Mouse (Mus musculus) forebrain, embryonic 15.5 days (tissue): ENCODE results near the gene Qk. TPM values are rescaled to one million over a fixed set of nuclear protein-coding genes. Genes with fewer than 3 reads are reported as not detected.

Experiments used
- ATAC-seq: fragments of 200-750 bp; cut with Nextera tagmentation; replicated peaks from 2 replicates; pipeline ENCODE4 v1.8.0; 2017; ENCODE audit warnings: mild to moderate bottlenecking, moderate TSS enrichment, moderate library complexity
- H3K27ac ChIP-seq: fragments of 300-500 bp; sonication (generic); replicated peaks from 2 replicates; pipeline ENCODE4 v1.5.1; 2015; ENCODE audit warnings: mild to moderate bottlenecking, inconsistent platforms
- H3K27me3 ChIP-seq: fragments of 300-500 bp; sonication (generic); 2 replicates; pipeline ENCODE4 v1.6.1; 2015; ENCODE audit warnings: inconsistent platforms
- H3K36me3 ChIP-seq: fragments of 300-500 bp; sonication (generic); 2 replicates; pipeline ENCODE4 v1.6.1; 2015; ENCODE audit warnings: mild to moderate bottlenecking, inconsistent platforms
- H3K4me1 ChIP-seq: fragments of 300-500 bp; sonication (generic); 2 replicates; pipeline ENCODE4 v1.6.1; 2015; ENCODE audit warnings: inconsistent platforms
- H3K4me2 ChIP-seq: fragments of 300-500 bp; sonication (generic); replicated peaks from 2 replicates; pipeline ENCODE4 v1.6.1; 2015; ENCODE audit warnings: mild to moderate bottlenecking, inconsistent platforms
- H3K4me3 ChIP-seq: fragments of 300-500 bp; sonication (generic); 2 replicates; pipeline ENCODE4 v1.5.1; 2015; ENCODE audit warnings: mild to moderate bottlenecking, inconsistent platforms
- H3K9ac ChIP-seq: fragments of 300-500 bp; sonication (generic); replicated peaks from 2 replicates; pipeline ENCODE4 v1.6.1; 2015; ENCODE audit warnings: mild to moderate bottlenecking, inconsistent platforms
- H3K9me3 ChIP-seq: fragments of 300-500 bp; sonication (generic); 2 replicates; pipeline ENCODE4 v1.6.1; 2016; ENCODE audit warnings: inconsistent platforms
- WGBS: fragments of 180-500 bp; shearing (Covaris S2); methylation state at CpG from one replicate; pipeline ENCODE4 v1.1.7; 2015; ENCODE audit warnings: mixed read lengths; 5-methylcytosine and 5-hydroxymethylcytosine counted together
- polyA plus RNA-seq: library from polyadenylated mRNA; unstranded; fragments of >200 nt; fragmentation: Nextera tagmentation; extraction: Ambion mirVana; gene quantifications from 2 replicates; pipeline ENCODE4 v1.2.1, GENCODE M21; 2015

The Qk gene
- polyA plus RNA-seq, 1 experiment from 2014 or later = 45.4 TPM

DNA sequence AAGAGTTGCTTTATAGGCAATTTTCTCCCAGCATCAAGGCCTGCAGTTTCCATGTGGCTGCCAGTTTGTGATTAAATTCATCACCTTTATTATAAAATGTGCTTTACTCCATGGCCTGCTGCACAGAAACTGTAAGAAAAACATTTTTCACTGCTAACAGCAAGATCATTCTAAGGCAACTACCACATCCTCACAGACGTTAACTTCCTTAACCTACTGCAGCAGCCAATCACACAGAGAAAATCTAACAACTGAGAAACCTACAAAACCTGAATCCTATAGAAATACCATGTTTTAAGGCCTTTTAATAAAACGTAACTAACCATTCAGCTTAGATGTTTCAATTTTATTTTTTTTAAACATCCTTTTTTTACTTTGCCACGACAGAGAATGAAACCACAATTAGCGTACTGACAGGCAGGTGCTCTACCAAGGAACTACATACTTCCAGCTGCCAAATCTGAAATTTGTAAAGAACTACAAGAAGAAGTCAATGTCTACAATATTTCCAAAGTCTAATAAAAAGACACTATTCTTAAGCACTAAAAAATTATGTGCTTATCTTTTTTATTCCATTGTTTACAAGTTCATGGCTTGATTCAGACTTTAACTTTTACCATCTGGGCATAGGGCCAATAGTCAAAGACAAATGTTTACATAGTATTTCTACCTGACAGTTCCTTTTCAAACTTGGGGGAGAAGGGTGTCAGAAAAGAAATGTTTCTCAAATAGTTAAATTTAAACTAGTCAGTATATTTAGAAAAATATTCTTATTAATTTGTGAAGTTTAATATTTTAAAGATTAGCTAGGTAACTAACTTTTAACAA, 18.5 kb downstream of the Qk start:
- no peaks in the 10 kb centered on the region for H3K36me3 ChIP-seq
- ATAC-seq = no peak
- H3K27me3 ChIP-seq = no peaks in the 10 kb centered on the region
- peaks cover 23% of the 10 kb centered on the region for H3K4me1 ChIP-seq
- H3K4me3 ChIP-seq = no peak overlapping the region
- H3K9ac ChIP-seq = no peak overlapping the region
- H3K9me3 ChIP-seq = no peaks in the 10 kb centered on the region
- 0 out of 2 replicates have a peak overlapping the region, but pooled peaks have one; percentile 17 for H3K27ac ChIP-seq
- 40% methylated on average over 4 of the region's 4 CpGs for WGBS
- no peak overlapping the region; the same call in 1 of the 2 replicates for H3K4me2 ChIP-seq

DNA sequence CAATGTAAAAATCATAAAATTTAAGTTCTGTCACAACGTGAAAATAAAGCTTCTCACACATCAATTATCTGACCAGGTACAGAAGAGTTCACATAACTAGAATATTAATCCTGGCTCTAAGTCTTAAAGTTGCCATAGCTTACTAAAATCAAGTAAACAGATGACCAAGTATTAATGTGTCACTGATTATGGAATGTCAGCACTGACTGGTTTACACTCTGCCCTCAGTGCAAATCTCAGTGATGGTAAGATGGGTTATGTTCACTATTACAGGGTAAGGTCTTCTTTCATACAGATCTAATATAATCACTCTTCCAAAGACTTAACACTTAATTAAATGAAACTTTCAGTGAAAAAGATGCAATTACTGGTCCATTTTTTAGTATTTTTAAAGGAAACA, 20.3 kb downstream of the Qk start:
- no peaks in the 10 kb centered on the region for H3K36me3 ChIP-seq
- peaks cover 27% of the 10 kb centered on the region for H3K4me1 ChIP-seq
- ATAC-seq = no peak
- no peak overlapping the region for H3K27ac ChIP-seq
- H3K4me3 ChIP-seq = no peak overlapping the region
- H3K9ac ChIP-seq = no peak overlapping the region
- no peaks in the 10 kb centered on the region for H3K27me3 ChIP-seq
- no peaks in the 10 kb centered on the region for H3K9me3 ChIP-seq
- no peak overlapping the region for H3K4me2 ChIP-seq
- 79% methylated on average over 1 of the region's 1 CpGs for WGBS

DNA sequence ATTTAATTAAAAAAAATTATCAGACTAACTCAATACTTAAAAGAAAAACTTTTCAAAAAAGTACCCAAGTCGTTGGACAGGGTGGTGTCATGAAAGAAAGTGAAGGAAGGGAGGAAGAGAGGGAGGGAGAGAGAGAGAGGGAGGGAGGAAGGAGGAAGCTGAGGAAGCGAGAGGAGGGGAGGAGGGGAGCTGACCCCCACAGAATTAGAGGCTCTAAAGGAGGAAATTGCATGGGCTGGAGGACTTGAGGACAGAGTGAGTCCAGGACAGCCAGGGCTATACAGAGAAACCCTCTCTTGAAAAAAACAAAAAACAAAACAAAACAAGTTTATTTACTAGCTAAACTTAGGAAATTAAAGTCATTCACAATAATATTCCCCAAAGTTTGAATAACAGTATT, 27.1 kb downstream of the Qk start:
- no peak for ATAC-seq
- Histone ChIP-seq H3K9ac (no peak overlapping the region), H3K4me2 (no peak overlapping the region), H3K27ac (no peak overlapping the region), H3K4me3 (no peak overlapping the region), H3K4me1 (peaks cover 28% of the 10 kb centered on the region), H3K27me3 (no peaks in the 10 kb centered on the region), H3K9me3 (no peaks in the 10 kb centered on the region), H3K36me3 (no peaks in the 10 kb centered on the region)
- 57% methylated on average over 2 of the region's 2 CpGs for WGBS

DNA sequence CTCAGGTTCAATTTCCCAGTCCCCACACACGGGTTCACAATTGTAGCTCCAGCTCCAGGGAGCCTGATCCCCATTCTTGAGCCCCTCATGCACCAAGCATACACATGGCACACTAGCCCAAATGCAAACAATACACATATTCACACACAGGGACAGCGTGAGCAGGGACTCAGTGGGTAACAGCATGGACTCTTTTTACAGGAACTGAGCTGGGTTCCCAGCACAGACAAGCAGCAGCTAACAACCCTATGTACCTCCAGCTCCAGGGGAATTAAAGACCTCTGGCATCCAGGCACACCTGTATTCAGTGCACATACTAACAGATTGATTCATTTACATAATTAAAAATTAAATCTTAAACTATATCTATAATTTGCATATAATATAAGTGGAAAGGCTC, 34.9 kb downstream of the Qk start:
- peaks cover 35% of the 10 kb centered on the region for H3K4me1 ChIP-seq
- H3K27ac ChIP-seq = no peak overlapping the region
- no peaks in the 10 kb centered on the region for H3K36me3 ChIP-seq
- ATAC-seq = no peak; the same call in 1 of the 2 replicates
- no peak overlapping the region for H3K9ac ChIP-seq
- 20% methylated on average over 2 of the region's 2 CpGs for WGBS
- no peak overlapping the region for H3K4me3 ChIP-seq
- no peaks in the 10 kb centered on the region for H3K27me3 ChIP-seq
- H3K4me2 ChIP-seq = no peak overlapping the region
- no peaks in the 10 kb centered on the region for H3K9me3 ChIP-seq

DNA sequence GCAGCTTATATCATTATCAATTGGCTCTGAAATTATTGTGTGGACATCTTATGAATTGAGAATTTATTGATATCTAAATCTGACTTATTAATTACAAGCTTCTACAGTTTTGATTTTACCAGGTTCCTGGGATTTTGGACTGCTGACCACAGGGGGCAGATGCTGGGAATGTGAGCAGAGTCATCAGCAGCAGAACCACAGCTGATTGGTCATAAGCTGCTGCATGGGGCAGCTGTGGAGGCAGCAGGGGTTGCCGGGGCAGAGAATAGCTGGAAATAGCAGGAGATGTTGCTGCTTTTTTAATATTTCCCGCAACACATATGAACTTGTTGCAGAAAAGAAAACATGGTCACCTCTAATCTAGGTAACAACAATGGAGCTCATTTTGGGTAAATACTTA, 40.1 kb downstream of the Qk start:
- Histone ChIP-seq H3K27ac (no peak overlapping the region), H3K4me1 (peaks cover 5% of the 10 kb centered on the region; the same call in 1 of the 2 replicates), H3K27me3 (no peaks in the 10 kb centered on the region), H3K36me3 (no peaks in the 10 kb centered on the region), H3K4me2 (no peak overlapping the region), H3K4me3 (no peak overlapping the region), H3K9me3 (no peaks in the 10 kb centered on the region), H3K9ac (no peak overlapping the region)
- ATAC-seq = no peak
- 78% methylated on average over 2 of the region's 2 CpGs for WGBS

DNA sequence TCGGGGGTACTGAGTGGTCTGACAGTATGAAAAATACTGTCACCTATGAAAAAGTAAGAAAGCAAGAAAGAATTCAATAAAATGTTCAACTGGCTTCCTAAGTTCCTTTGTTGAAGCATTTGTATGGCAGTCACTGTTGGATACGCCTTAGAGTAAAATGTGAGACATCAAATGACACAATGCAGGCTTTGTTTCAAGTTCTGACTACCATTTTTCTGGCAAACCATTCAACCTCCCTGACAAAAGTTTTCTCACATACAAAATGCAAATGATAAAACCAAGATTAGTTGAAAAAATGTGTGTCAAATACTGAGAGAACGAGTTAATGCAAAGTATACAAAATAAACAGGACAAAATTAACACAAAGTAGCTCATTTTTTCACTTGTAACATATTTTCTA, 50.1 kb downstream of the Qk start:
- H3K27ac ChIP-seq = peak overlapping the region; percentile 37; the same call in 1 of the 2 replicates
- no peaks in the 10 kb centered on the region for H3K36me3 ChIP-seq
- H3K9ac ChIP-seq = no peak overlapping the region
- H3K4me3 ChIP-seq = no peak overlapping the region
- no peaks in the 10 kb centered on the region for H3K27me3 ChIP-seq
- H3K4me2 ChIP-seq = no peak overlapping the region
- H3K9me3 ChIP-seq = no peaks in the 10 kb centered on the region
- H3K4me1 ChIP-seq = peaks cover 16% of the 10 kb centered on the region
- no peak for ATAC-seq
- WGBS = 22% methylated on average over 3 of the region's 3 CpGs

DNA sequence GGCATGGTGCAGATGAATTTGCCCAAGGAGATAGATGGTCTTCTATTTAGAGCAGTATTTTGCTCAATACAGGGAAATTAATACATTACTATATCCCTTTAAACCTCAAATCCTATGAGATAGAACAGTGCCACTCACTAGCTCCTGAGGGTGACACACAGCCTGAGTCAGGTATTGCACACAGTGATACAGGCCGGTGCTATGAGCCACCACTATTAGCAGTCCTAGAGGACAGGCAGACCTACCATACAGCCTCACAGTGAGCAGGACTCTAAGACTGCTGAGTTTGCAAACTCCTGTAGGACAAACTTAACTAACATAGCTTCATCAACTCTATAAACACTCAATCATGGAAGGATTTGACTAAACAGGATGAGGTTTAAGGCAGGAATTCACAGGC, 51.2 kb downstream of the Qk start:
- H3K4me1 ChIP-seq = peaks cover 16% of the 10 kb centered on the region
- H3K4me2 ChIP-seq = no peak overlapping the region
- no peak for ATAC-seq
- H3K4me3 ChIP-seq = no peak overlapping the region
- no peak overlapping the region for H3K9ac ChIP-seq
- H3K36me3 ChIP-seq = no peaks in the 10 kb centered on the region
- no peak overlapping the region for H3K27ac ChIP-seq
- no peaks in the 10 kb centered on the region for H3K9me3 ChIP-seq
- 69% methylated on average over 1 of the region's 1 CpGs for WGBS
- no peaks in the 10 kb centered on the region for H3K27me3 ChIP-seq

DNA sequence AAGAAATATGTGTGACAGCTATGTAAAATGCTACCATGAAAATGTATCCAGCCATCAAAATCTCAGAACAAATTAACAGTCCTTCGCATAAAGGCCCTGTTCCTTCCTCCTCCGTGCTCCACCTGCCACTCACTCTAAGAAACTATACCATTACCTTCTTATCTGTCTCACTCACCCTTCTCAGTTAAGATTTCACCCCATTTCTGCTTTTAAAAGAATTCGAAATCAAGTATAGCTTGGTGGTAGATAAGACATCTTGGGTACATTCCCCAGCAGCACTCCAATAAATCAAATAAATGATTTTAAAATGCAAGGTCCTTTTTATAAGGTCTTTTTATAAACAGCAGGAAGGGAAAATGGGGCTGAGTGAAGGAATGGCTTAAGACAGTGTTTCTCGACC, 53.4 kb downstream of the Qk start:
- no peak for ATAC-seq
- Histone ChIP-seq H3K27ac (no peak overlapping the region), H3K27me3 (no peaks in the 10 kb centered on the region), H3K4me1 (peaks cover 16% of the 10 kb centered on the region), H3K9me3 (no peaks in the 10 kb centered on the region), H3K9ac (no peak overlapping the region), H3K4me3 (no peak overlapping the region), H3K4me2 (no peak overlapping the region), H3K36me3 (no peaks in the 10 kb centered on the region)
- WGBS = 76% methylated on average over 4 of the region's 4 CpGs

DNA sequence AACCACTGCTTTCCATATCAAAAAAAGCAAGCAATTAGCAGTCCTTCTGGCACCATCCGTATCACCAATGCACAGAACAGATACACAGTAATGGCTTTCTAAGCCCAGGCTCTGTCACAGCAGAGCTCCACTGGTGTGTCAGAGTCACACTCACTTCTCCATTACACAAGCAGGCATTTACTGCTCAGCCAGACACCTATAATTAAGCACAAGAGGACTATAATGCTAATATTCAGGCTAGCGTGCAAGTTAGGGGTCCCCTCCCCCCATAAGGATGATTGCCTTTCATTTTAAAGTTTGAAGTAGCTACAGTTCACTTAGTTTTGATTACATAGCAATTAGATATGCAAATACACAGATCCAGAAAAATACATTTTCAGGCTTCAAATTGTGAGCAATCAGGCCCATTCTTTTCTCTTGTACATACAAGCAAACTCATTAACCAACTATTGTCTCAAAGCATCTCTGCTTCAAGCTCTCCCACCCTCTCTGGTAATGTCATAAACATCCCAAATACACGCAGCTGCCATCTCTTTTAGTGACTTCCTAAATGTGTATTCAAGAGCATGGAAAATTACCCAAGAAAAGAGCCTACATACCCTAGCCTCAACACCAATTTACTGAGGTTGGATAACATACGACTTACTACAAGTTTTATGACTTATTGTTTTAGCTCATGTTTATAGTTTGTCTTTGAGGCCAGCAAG, 68.2 kb downstream of the Qk start:
- no peak overlapping the region for H3K4me2 ChIP-seq
- H3K27ac ChIP-seq = peak overlapping the region; percentile 74
- no peaks in the 10 kb centered on the region for H3K36me3 ChIP-seq
- no peaks in the 10 kb centered on the region for H3K9me3 ChIP-seq
- H3K27me3 ChIP-seq = no peaks in the 10 kb centered on the region
- ATAC-seq = peak; percentile 97
- peaks cover 30% of the 10 kb centered on the region for H3K4me1 ChIP-seq
- no peak overlapping the region for H3K4me3 ChIP-seq
- WGBS = 19% methylated on average over 4 of the region's 4 CpGs
- no peak overlapping the region for H3K9ac ChIP-seq

DNA sequence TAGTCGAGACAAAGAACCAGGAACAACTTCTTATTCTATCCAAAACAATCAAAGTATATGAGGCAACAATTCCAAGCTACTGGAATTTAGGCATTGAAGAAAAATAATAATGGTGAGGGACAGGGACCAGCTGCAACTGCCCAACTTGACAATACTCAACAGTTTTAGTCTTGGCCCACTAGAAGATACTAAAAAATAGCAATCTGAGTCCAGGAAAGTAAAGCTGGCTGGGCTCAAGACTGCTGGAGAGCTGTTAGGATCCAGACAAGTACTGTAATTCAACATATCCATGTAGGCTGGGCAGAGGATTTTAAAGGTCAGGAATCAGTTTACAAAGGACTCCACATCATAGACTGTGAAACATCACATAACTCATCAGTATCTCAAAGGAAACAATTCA, 79.6 kb downstream of the Qk start:
- no peaks in the 10 kb centered on the region; the same call in 1 of the 2 replicates for H3K36me3 ChIP-seq
- 85% methylated on average over 1 of the region's 1 CpGs for WGBS
- no peak overlapping the region for H3K27ac ChIP-seq

DNA sequence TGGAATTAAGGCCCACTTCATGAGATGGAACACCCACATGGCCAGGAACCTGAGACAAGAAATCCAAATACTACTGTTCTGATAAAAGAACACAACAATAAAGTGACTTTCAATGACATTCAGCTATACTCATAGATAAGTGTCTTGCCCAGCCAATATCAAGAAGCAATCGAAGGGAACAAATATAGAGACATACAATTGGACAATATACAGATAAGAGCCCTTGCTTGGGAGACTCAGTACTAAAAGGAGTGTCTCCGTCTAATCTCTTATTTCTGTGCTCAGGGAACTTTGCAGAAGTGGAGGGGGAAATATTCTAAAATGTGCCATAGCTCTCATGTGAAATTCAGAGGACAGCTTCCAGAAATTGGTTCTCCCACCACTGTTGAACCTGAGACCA, 83.1 kb downstream of the Qk start:
- Histone ChIP-seq H3K27ac (no peak overlapping the region), H3K9ac (no peak overlapping the region), H3K4me2 (no peak overlapping the region), H3K4me1 (peaks cover 14% of the 10 kb centered on the region; the same call in 1 of the 2 replicates), H3K36me3 (no peaks in the 10 kb centered on the region; the same call in 1 of the 2 replicates), H3K27me3 (no peaks in the 10 kb centered on the region), H3K9me3 (no peaks in the 10 kb centered on the region), H3K4me3 (no peak overlapping the region)
- 92% methylated on average over 2 of the region's 2 CpGs for WGBS
- ATAC-seq = no peak

More for the DNA sequence above, 79.6 kb downstream of the Qk start:
- H3K4me2 ChIP-seq = no peak overlapping the region
- no peaks in the 10 kb centered on the region for H3K27me3 ChIP-seq
- ATAC-seq = no peak
- H3K4me1 ChIP-seq = peaks cover 13% of the 10 kb centered on the region; the same call in 1 of the 2 replicates
- no peaks in the 10 kb centered on the region for H3K9me3 ChIP-seq
- H3K9ac ChIP-seq = no peak overlapping the region
- no peak overlapping the region for H3K4me3 ChIP-seq

DNA sequence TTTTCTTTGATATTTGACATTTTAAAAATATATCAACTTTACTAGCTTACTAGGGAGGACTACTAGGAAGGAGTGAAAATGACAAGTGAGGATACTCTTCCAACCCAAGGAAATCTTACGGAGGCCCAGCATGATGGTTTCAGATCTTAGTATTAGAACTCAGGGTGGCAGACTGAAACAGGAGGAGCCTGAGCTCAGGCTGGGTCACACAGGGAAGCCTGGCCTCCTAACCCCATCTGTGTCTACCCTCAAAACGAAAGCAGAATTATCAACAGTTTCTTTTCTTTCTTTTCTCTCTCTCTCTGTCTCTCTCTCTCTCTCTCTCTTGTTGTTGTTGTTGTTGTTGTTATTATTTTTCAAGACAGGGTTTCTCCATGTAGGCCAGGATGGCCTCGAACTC, 87.2 kb downstream of the Qk start:
- Histone ChIP-seq H3K9ac (no peak overlapping the region), H3K9me3 (no peaks in the 10 kb centered on the region), H3K4me3 (no peak overlapping the region), H3K27me3 (no peaks in the 10 kb centered on the region), H3K4me2 (no peak overlapping the region), H3K36me3 (no peaks in the 10 kb centered on the region; the same call in 1 of the 2 replicates), H3K27ac (no peak overlapping the region), H3K4me1 (peaks cover 25% of the 10 kb centered on the region)
- WGBS = 92% methylated on average over 3 of the region's 3 CpGs
- no peak for ATAC-seq
